Mouse (Mus musculus): ENCODE data around the gene Ift57. TPM values are rescaled to one million over a fixed set of nuclear protein-coding genes. Genes with fewer than 3 reads are reported as not detected.

Gene Ift57
- polyA plus RNA-seq, 1 experiment from 2014 or later, result 38.3 TPM

GRCm38 (mm10) chr16:49812821-49813616, 114.0 kb downstream of the Ift57 start:
- H3K9ac ChIP-seq, result no peak overlapping the region
- no peak overlapping the region for H3K27ac ChIP-seq
- H3K27me3 ChIP-seq, result no peaks in the 10 kb centered on the region
- no peaks in the 10 kb centered on the region for H3K9me3 ChIP-seq
- no peak overlapping the region for H3K4me3 ChIP-seq
- H3K36me3 ChIP-seq, result no peaks in the 10 kb centered on the region
- H3K4me2 ChIP-seq (replicated peaks), result no peak overlapping the region
- H3K4me1 ChIP-seq, result 0 out of 2 replicates have a peak, but pooled peaks cover 5% of the 10 kb centered on the region
- WGBS, result 25% methylated on average over 10 of the region's 10 CpGs
- ATAC-seq (ENCODE audit: insufficient number of reproducible peaks, insufficient read depth, low FRiP score, low TSS enrichment), result peak; percentile 59; the same call in 1 of the 2 replicates

- Histone ChIP-seq H3K4me2 (replicated peaks) (no peak overlapping the region), H3K4me3 (no peak overlapping the region), H3K4me1 (0 out of 2 replicates have a peak, but pooled peaks cover 5% of the 10 kb centered on the region), H3K27me3 (no peaks in the 10 kb centered on the region), H3K27ac (no peak overlapping the region), H3K9ac (no peak overlapping the region), H3K9me3 (no peaks in the 10 kb centered on the region), H3K36me3 (no peaks in the 10 kb centered on the region)
- no peak for ATAC-seq (ENCODE audit: insufficient number of reproducible peaks, insufficient read depth, low FRiP score, low TSS enrichment)
- 50% methylated on average over 4 of the region's 4 CpGs for WGBS
These were observed 115.4 kb downstream of the Ift57 start for GRCm38 (mm10) chr16:49814419-49814818.

Other genes with a start within 250 kb of the Ift57 start
- 57.3 and 59.8 TPM in 2 replicates for gene Cd47, start 101.3 kb downstream of the Ift57 start, polyA plus RNA-seq (2016; fragmentation: Nextera tagmentation; extraction: Ambion mirVana)

Data from embryonic facial prominence, embryonic 12.5 days (tissue).